In genomic region chr1:134755548-134756189, GRCm38 (mm10) we compare ENCODE assay signal across 12 mouse cellular contexts.
DNase-seq lines count a peak whose midpoint lies in the region; ATAC-seq lines count a peak whose summit lies in the region.
"Had no signal": no experiment of that assay in that cellular context is flagged by ENCODE, and none has a peak within 500 bp of the region (broad histone marks: within the 10 kb centered on the region; RNA-seq: fewer than 3 reads in every experiment).

No protein-coding gene starts in this region.

- peak overlapping the region; percentile 61; the same call in 1 of the 2 replicates for H3K27ac ChIP-seq in kidney, embryonic 16.5 days (ENCODE audit: low read length)
- H3K27ac ChIP-seq in embryonic facial prominence, embryonic 14.5 days (replicated peaks; ENCODE audit: low read depth, low read length) = no peak overlapping the region
- H3K27ac ChIP-seq in lung, embryonic 16.5 days (ENCODE audit: low read length) = peak overlapping the region; percentile 47

- H3K4me3 ChIP-seq in kidney, embryonic 16.5 days (ENCODE audit: low read length) = no peak overlapping the region
- H3K4me3 ChIP-seq in embryonic facial prominence, embryonic 14.5 days (ENCODE audit: low read depth, low read length) = no peak overlapping the region
- H3K4me3 ChIP-seq in lung, embryonic 16.5 days (ENCODE audit: low read length) = no peak overlapping the region
- H3K4me3 ChIP-seq: midbrain, embryonic 12.5 days had no signal

- peak; percentile 55 for DNase-seq in cerebellum, adult 9-11 months
- no peak for DNase-seq in kidney, adult 11 months
- DNase-seq in embryonic facial prominence, embryonic 14.5 days (ENCODE audit: low spot score) = peak; percentile 33
- DNase-seq in right cerebral cortex, adult 18-20 months = no peak
- no peak for DNase-seq in gastrocnemius, postnatal 14 days

- WGBS in kidney, embryonic 16.5 days = 29% methylated on average over 13 of the region's 13 CpGs
- WGBS in embryonic facial prominence, embryonic 14.5 days = 55% methylated on average over 13 of the region's 13 CpGs
- WGBS in lung, embryonic 16.5 days = 25% methylated on average over 13 of the region's 13 CpGs

- no peak for ATAC-seq in cerebellum, adult (ENCODE audit: insufficient number of reproducible peaks, low FRiP score, low TSS enrichment)
- 0 out of 2 replicates have a peak, but pooled peaks have one; percentile 33 for ATAC-seq in kidney, embryonic 16.5 days (ENCODE audit: low FRiP score, low TSS enrichment)
- ATAC-seq in embryonic facial prominence, embryonic 14.5 days (ENCODE audit: low read depth) = no peak
- peak; percentile 15; the same call in 1 of the 2 replicates for ATAC-seq in lung, embryonic 16.5 days (ENCODE audit: low read depth)
- ATAC-seq: forebrain, embryonic 14.5 days; Patski had no signal

- H3K9me3 ChIP-seq in kidney, embryonic 16.5 days (ENCODE audit: low read length) = no peaks in the 10 kb centered on the region
- no peaks in the 10 kb centered on the region for H3K9me3 ChIP-seq in embryonic facial prominence, embryonic 14.5 days (ENCODE audit: control insufficient read depth, low read length)
- H3K9me3 ChIP-seq in lung, embryonic 16.5 days (ENCODE audit: control insufficient read depth, low read length) = no peaks in the 10 kb centered on the region
- H3K9me3 ChIP-seq: midbrain, embryonic 12.5 days had no signal

- H3K4me2 ChIP-seq in kidney, embryonic 16.5 days (replicated peaks; ENCODE audit: low read depth, low read length) = no peak overlapping the region
- H3K4me2 ChIP-seq in embryonic facial prominence, embryonic 14.5 days (ENCODE audit: low read depth, low read length) = no peak overlapping the region
- no peak overlapping the region for H3K4me2 ChIP-seq in lung, embryonic 16.5 days (ENCODE audit: low read depth, low read length)
- H3K4me2 ChIP-seq: liver, embryonic 11.5 days; midbrain, embryonic 12.5 days had no signal

- H3K4me1 ChIP-seq in kidney, embryonic 16.5 days (ENCODE audit: insufficient read depth, low read length) = peaks cover 56% of the 10 kb centered on the region
- peaks cover 22% of the 10 kb centered on the region for H3K4me1 ChIP-seq in embryonic facial prominence, embryonic 14.5 days (ENCODE audit: control insufficient read depth, insufficient read depth, low read length)
- peaks cover 49% of the 10 kb centered on the region for H3K4me1 ChIP-seq in lung, embryonic 16.5 days (replicated peaks; ENCODE audit: control insufficient read depth, insufficient read depth, low read length)

- 0 out of 2 replicates have a peak, but pooled peaks cover 6% of the 10 kb centered on the region for H3K36me3 ChIP-seq in kidney, embryonic 16.5 days (ENCODE audit: insufficient read depth, low read length)
- no peaks in the 10 kb centered on the region; the same call in 1 of the 2 replicates for H3K36me3 ChIP-seq in embryonic facial prominence, embryonic 14.5 days (ENCODE audit: control insufficient read depth, insufficient read depth, low read length)
- no peaks in the 10 kb centered on the region; the same call in 1 of the 2 replicates for H3K36me3 ChIP-seq in lung, embryonic 16.5 days (ENCODE audit: control insufficient read depth, insufficient read depth, low read length)
- H3K36me3 ChIP-seq: midbrain, embryonic 12.5 days had no signal

- intact Hi-C loops in gastrocnemius, postnatal 14 days (cut with DNase I; ENCODE audit: low total_unique reads) = no loop called here

- H3K9ac ChIP-seq in kidney, embryonic 16.5 days (replicated peaks; ENCODE audit: low read length) = no peak overlapping the region
- no peak overlapping the region for H3K9ac ChIP-seq in embryonic facial prominence, embryonic 14.5 days (ENCODE audit: low read depth, low read length)
- H3K9ac ChIP-seq in lung, embryonic 16.5 days (ENCODE audit: low read length) = peak overlapping the region; percentile 22; the same call in 1 of the 2 replicates
- H3K9ac ChIP-seq: midbrain, embryonic 12.5 days had no signal

- no peaks in the 10 kb centered on the region for H3K27me3 ChIP-seq in kidney, embryonic 16.5 days (ENCODE audit: insufficient read depth, low read length)
- no peaks in the 10 kb centered on the region for H3K27me3 ChIP-seq in embryonic facial prominence, embryonic 14.5 days (replicated peaks; ENCODE audit: control insufficient read depth, insufficient read depth, low read length)
- no peaks in the 10 kb centered on the region for H3K27me3 ChIP-seq in lung, embryonic 16.5 days (ENCODE audit: control insufficient read depth, insufficient read depth, low read depth, low read length)
- H3K27me3 ChIP-seq: midbrain, embryonic 12.5 days; Patski had no signal

Comparison
In these comparisons a context has a peak if more than half of its experiments do, and no peak if none do; other contexts are left out.
1. DNase-seq: peak in cerebellum, adult 9-11 months (single experiment) and embryonic facial prominence, embryonic 14.5 days (single experiment); none in kidney, adult 11 months (single experiment), right cerebral cortex, adult 18-20 months (single experiment) and gastrocnemius, postnatal 14 days (single experiment).
2. ATAC-seq: peak in kidney, embryonic 16.5 days (single experiment) and lung, embryonic 16.5 days (single experiment); none in cerebellum, adult (single experiment) and embryonic facial prominence, embryonic 14.5 days (single experiment).